Mouse (Mus musculus): ENCODE measurements around the gene Ddb1. TPM values are rescaled to one million over a fixed set of nuclear protein-coding genes. Genes with fewer than 3 reads are reported as not detected.

Gene Ddb1
- polyA plus RNA-seq, 1 experiment from 2014 or later = 301 TPM

GRCm38 (mm10) chr19:10671319-10671718, 66.2 kb downstream of the Ddb1 start:
- Histone ChIP-seq H3K9me3 (no peaks in the 10 kb centered on the region), H3K4me3 (replicated peaks) (no peak overlapping the region), H3K9ac (no peak overlapping the region), H3K27me3 (replicated peaks) (no peaks in the 10 kb centered on the region), H3K4me1 (no peaks in the 10 kb centered on the region), H3K27ac (no peak overlapping the region), H3K36me3 (no peaks in the 10 kb centered on the region), H3K4me2 (no peak overlapping the region)
- ATAC-seq (ENCODE audit: insufficient read depth, low FRiP score, low read depth) = no peak
- 71% methylated on average over 4 of the region's 4 CpGs for WGBS

- no peak for ATAC-seq (ENCODE audit: insufficient read depth, low FRiP score, low read depth)
- H3K27ac ChIP-seq = no peak overlapping the region
- H3K9ac ChIP-seq = no peak overlapping the region
- no peaks in the 10 kb centered on the region for H3K9me3 ChIP-seq
- no peak overlapping the region for H3K4me2 ChIP-seq
- H3K4me3 ChIP-seq (replicated peaks) = no peak overlapping the region
- 57% methylated on average over 9 of the region's 9 CpGs for WGBS
- H3K4me1 ChIP-seq = no peaks in the 10 kb centered on the region
- H3K36me3 ChIP-seq = no peaks in the 10 kb centered on the region
- no peaks in the 10 kb centered on the region for H3K27me3 ChIP-seq (replicated peaks)
Measured at GRCm38 (mm10) chr19:10671854-10672417, 66.8 kb downstream of the Ddb1 start.

GRCm38 (mm10) chr19:10673275-10673674, 68.1 kb downstream of the Ddb1 start:
- Histone ChIP-seq H3K4me2 (no peak overlapping the region), H3K9me3 (no peaks in the 10 kb centered on the region), H3K4me1 (no peaks in the 10 kb centered on the region), H3K36me3 (no peaks in the 10 kb centered on the region), H3K9ac (no peak overlapping the region), H3K27me3 (replicated peaks) (no peaks in the 10 kb centered on the region), H3K4me3 (replicated peaks) (no peak overlapping the region), H3K27ac (no peak overlapping the region)
- no peak for ATAC-seq (ENCODE audit: insufficient read depth, low FRiP score, low read depth)
- WGBS = 53% methylated on average over 1 of the region's 1 CpGs

GRCm38 (mm10) chr19:10676656-10677055, 71.5 kb downstream of the Ddb1 start:
- Histone ChIP-seq H3K9me3 (no peaks in the 10 kb centered on the region), H3K27me3 (replicated peaks) (no peaks in the 10 kb centered on the region), H3K4me3 (replicated peaks) (no peak overlapping the region), H3K4me1 (no peaks in the 10 kb centered on the region), H3K27ac (no peak overlapping the region), H3K36me3 (no peaks in the 10 kb centered on the region), H3K9ac (no peak overlapping the region), H3K4me2 (no peak overlapping the region)
- 80% methylated on average over 16 of the region's 16 CpGs for WGBS
- no peak for ATAC-seq (ENCODE audit: insufficient read depth, low FRiP score, low read depth)

GRCm38 (mm10) chr19:10677915-10678771, 73.0 kb downstream of the Ddb1 start, which contains the start of gene Pga5:
TSS of gene Pga5 (minus strand) at chr19:10678071.
- H3K27ac ChIP-seq = no peak within 1 kb of the TSS
- H3K9me3 ChIP-seq = no peaks in the 10 kb centered on the region
- H3K9ac ChIP-seq = no peak within 1 kb of the TSS
- 35% methylated on average over 6 of the region's 6 CpGs for WGBS
- no peaks in the 10 kb centered on the region for H3K4me1 ChIP-seq
- no peaks in the 10 kb centered on the region for H3K27me3 ChIP-seq (replicated peaks)
- no peak within 1 kb of the TSS for H3K4me3 ChIP-seq (replicated peaks)
- H3K36me3 ChIP-seq = no peaks in the 10 kb centered on the region
- peak; percentile 27; the same call in 1 of the 2 replicates for ATAC-seq (ENCODE audit: insufficient read depth, low FRiP score, low read depth)
- no peak within 1 kb of the TSS for H3K4me2 ChIP-seq

- Histone ChIP-seq H3K4me2 (no peak overlapping the region), H3K9me3 (no peaks in the 10 kb centered on the region), H3K27me3 (replicated peaks) (no peaks in the 10 kb centered on the region), H3K9ac (no peak overlapping the region), H3K27ac (no peak overlapping the region), H3K36me3 (no peaks in the 10 kb centered on the region), H3K4me3 (replicated peaks) (no peak overlapping the region), H3K4me1 (no peaks in the 10 kb centered on the region)
- no peak for ATAC-seq (ENCODE audit: insufficient read depth, low FRiP score, low read depth)
- WGBS = 63% methylated on average over 1 of the region's 1 CpGs
Measured at GRCm38 (mm10) chr19:10678772-10679067, 73.6 kb downstream of the Ddb1 start.

Other genes with a start within 250 kb of the Ddb1 start
- gene Syt7, start 216.2 kb upstream of the Ddb1 start, polyA plus RNA-seq (2015; fragmentation: Nextera tagmentation; extraction: Ambion mirVana) = 2.6 and 3.3 TPM in 2 replicates
- gene Lrrc10b, start 147.9 kb upstream of the Ddb1 start, polyA plus RNA-seq (2015; fragmentation: Nextera tagmentation; extraction: Ambion mirVana) = 0.57 and 0.91 TPM in 2 replicates
- gene Ppp1r32, start 122.4 kb upstream of the Ddb1 start, polyA plus RNA-seq (2015; fragmentation: Nextera tagmentation; extraction: Ambion mirVana) = 0.19 and 0.22 TPM in 2 replicates
- 30.8 and 37.7 TPM in 2 replicates for gene Cpsf7, start 80.1 kb upstream of the Ddb1 start, polyA plus RNA-seq (2015; fragmentation: Nextera tagmentation; extraction: Ambion mirVana)
- gene Sdhaf2, start 79.2 kb upstream of the Ddb1 start, polyA plus RNA-seq (2015; fragmentation: Nextera tagmentation; extraction: Ambion mirVana) = 52.4 and 55.3 TPM in 2 replicates
- gene Tmem216, start 49.1 kb upstream of the Ddb1 start, polyA plus RNA-seq (2015; fragmentation: Nextera tagmentation; extraction: Ambion mirVana) = 36.0 and 36.6 TPM in 2 replicates
- gene Cyb561a3, start 28.2 kb upstream of the Ddb1 start, polyA plus RNA-seq (2015; fragmentation: Nextera tagmentation; extraction: Ambion mirVana) = 18.9 and 19.6 TPM in 2 replicates
- 28.4 and 29.4 TPM in 2 replicates for gene Tmem138, start 28.0 kb upstream of the Ddb1 start, polyA plus RNA-seq (2015; fragmentation: Nextera tagmentation; extraction: Ambion mirVana)
- gene Tkfc, start 327 bp downstream of the Ddb1 start, polyA plus RNA-seq (2015; fragmentation: Nextera tagmentation; extraction: Ambion mirVana) = 20.3 and 21.8 TPM in 2 replicates
- gene Vwce, start 28.9 kb downstream of the Ddb1 start, polyA plus RNA-seq (2015; fragmentation: Nextera tagmentation; extraction: Ambion mirVana) = 2.3 and 3.2 TPM in 2 replicates
- gene Pga5, start 72.7 kb downstream of the Ddb1 start, polyA plus RNA-seq (2015; fragmentation: Nextera tagmentation; extraction: Ambion mirVana) = 28.0 and 59.2 TPM in 2 replicates
- gene Vps37c, start 83.4 kb downstream of the Ddb1 start, polyA plus RNA-seq (2015; fragmentation: Nextera tagmentation; extraction: Ambion mirVana) = 34.0 and 40.2 TPM in 2 replicates
- 0.85 and 1.9 TPM in 2 replicates for gene Cd5, start 133.7 kb downstream of the Ddb1 start, polyA plus RNA-seq (2015; fragmentation: Nextera tagmentation; extraction: Ambion mirVana)
- gene Cd6, start 224.7 kb downstream of the Ddb1 start, polyA plus RNA-seq (2015; fragmentation: Nextera tagmentation; extraction: Ambion mirVana) = 0.48 and 1.0 TPM in 2 replicates
- gene Slc15a3, start 234.4 kb downstream of the Ddb1 start, polyA plus RNA-seq (2015; fragmentation: Nextera tagmentation; extraction: Ambion mirVana) = 0.45 and 0.49 TPM in 2 replicates

Measured in stomach, embryonic 15.5 days (tissue).